Mouse (Mus musculus): ENCODE data around the gene Supv3l1. TPM values are rescaled to one million over a fixed set of nuclear protein-coding genes. Genes with fewer than 3 reads are reported as not detected.

Supv3l1 gene
- total RNA-seq, 2 experiments from 2014 or later, result 34.8 to 35.7 TPM

- DNase-seq, result no peak
- intact Hi-C loops (cut with DNase I), result no loop called here
These were observed 30.6 kb downstream of the Supv3l1 start for GRCm38 (mm10) chr10:62418831-62419356.

DNA sequence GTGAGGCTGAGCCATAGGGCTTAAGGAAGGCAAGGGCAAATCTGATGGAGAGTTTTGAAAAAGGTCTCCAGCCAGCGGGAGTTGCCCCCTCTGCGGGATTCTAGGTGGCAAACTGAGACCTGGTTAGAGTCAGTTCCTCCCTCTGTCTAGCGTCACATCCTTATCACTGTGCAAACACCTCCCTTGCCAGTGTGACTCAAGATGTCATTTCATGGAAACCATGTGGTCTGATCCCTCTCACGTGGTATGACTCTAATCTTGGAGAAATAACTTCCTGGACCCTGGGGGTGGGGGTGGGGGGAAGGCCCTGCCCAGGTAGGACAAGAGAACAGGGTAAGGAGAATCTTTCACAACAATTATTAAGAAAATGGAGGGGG lies 35.9 kb downstream of the Supv3l1 start:
- intact Hi-C loops (cut with DNase I), result no loop called here
- no peak for DNase-seq

DNA sequence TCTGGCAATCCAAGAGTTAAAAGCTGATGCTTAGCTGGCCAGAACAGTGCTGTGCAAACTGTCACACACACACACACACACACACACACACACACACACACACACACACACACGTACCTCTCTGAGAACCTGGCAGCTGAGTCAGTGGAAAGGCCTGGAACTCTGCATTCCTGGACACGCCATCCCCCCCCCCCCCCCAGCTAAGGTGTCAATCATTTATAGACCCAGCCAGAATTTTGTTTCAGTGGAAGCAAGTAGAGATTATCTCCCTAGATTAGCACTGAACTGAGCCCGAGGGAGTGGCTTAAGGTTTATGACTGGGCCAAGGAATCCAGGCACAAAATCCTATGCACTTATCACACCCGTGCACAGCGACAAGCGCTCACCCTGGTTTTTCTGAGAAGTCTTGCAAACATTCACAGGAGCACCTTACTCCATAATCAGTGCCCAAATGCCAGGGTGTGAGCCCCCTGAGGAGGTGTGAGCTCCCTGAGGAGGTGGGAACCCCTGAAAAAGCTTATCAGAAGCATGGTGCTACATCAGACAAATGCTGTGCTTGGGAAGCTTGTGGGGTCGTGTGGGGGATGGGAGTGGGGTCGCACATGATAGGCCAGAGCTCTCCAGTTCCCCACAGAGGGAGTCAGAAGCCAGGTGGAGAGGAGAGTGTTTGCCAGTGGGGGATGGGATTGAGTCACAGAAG lies 36.5 kb downstream of the Supv3l1 start:
- no peak for DNase-seq
- intact Hi-C loops (cut with DNase I), result no loop called here

GRCm38 (mm10) chr10:62411431-62412410 lies 37.8 kb downstream of the Supv3l1 start:
- no peak for DNase-seq
- intact Hi-C loops (cut with DNase I), result loop anchor here (1.0 kb wide), 1 partner anchor 136 kb away; no protein-coding TSS in a partner anchor

- DNase-seq, result peak; percentile 64 to 68
- intact Hi-C loops (cut with DNase I), result loop anchor here (1.0 kb wide), 1 partner anchor 136 kb away; no protein-coding TSS in a partner anchor
These were observed 38.6 kb downstream of the Supv3l1 start for GRCm38 (mm10) chr10:62410943-62411342.

DNA sequence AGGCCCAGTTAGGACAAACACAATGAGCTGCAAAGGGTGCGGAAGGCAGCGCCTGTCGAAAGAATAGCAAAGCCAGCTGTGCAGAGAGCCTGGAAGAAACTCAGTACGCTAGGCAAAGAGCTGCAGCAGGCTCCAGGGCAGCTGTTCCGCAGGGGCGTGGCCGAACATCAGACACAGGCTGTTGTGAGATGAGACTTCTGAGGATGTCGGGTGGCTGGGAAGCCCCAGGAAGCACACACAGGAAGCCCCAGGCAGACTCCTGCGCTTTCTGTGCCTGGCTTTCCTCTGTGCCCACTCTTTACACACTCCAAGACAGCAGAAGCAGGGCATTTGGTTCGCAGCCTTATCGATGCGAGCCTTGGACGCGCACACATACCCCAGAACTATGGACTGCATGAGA lies 44.6 kb downstream of the Supv3l1 start:
- intact Hi-C loops (cut with DNase I), result no loop called here
- DNase-seq, result peak; percentile 19 to 41

- intact Hi-C loops (cut with DNase I), result no loop called here
- DNase-seq, result peak; percentile 19 to 46
These were observed 47.9 kb downstream of the Supv3l1 start for GRCm38 (mm10) chr10:62401641-62402111.

GRCm38 (mm10) chr10:62383011-62383410 lies 66.5 kb downstream of the Supv3l1 start:
- intact Hi-C loops (cut with DNase I), result no loop called here

GRCm38 (mm10) chr10:62380936-62381335 lies 68.6 kb downstream of the Supv3l1 start:
- intact Hi-C loops (cut with DNase I), result loop anchor here (1.0 kb wide), 1 partner anchor 106 kb away; no protein-coding TSS in a partner anchor
- no peak for DNase-seq

More at GRCm38 (mm10) chr10:62383011-62383410, 66.5 kb downstream of the Supv3l1 start:
- no peak for DNase-seq

- DNase-seq, result no peak
- intact Hi-C loops (cut with DNase I), result no loop called here
These were observed 69.7 kb downstream of the Supv3l1 start, which contains the start of gene Hk1 for GRCm38 (mm10) chr10:62379808-62380207. TSS of gene Hk1 (minus strand) at chr10:62379908.

Other genes with a start within 250 kb of the Supv3l1 start
- 1 to 10 TPM; 7.3 to 8.2 TPM for gene Tspan15, start 218.5 kb downstream of the Supv3l1 start, total RNA-seq (2021)
- gene Tacr2, start 197.3 kb downstream of the Supv3l1 start, total RNA-seq (2021), result not detected
- gene Hk1, start 69.8 kb downstream of the Supv3l1 start, total RNA-seq (2021), result 100 to 1,000 TPM in 1 of 2 experiments, 10 to 100 TPM in 1; 99.7 to 113 TPM
- not detected for gene Hkdc1, start 27.2 kb downstream of the Supv3l1 start, total RNA-seq (2021)
- under 1 TPM in 1 of 2 experiments, not detected in 1; 0.58 TPM for gene 4930507D05Rik, start 249 bp downstream of the Supv3l1 start, total RNA-seq (2021)
- 10 to 100 TPM; 46.5 to 46.6 TPM for gene Vps26a, start 37.1 kb upstream of the Supv3l1 start, total RNA-seq (2021)
- 10 to 100 TPM; 45.2 to 51.5 TPM for gene Srgn, start 77.7 kb upstream of the Supv3l1 start, total RNA-seq (2021)
- 10 to 100 TPM; 42.8 to 44.4 TPM for gene Kif1bp, start 128.7 kb upstream of the Supv3l1 start, total RNA-seq (2021)
- gene Ddx21, start 152.5 kb upstream of the Supv3l1 start, total RNA-seq (2021), result 10 to 100 TPM; 27.6 to 29.9 TPM
- gene Ddx50, start 201.5 kb upstream of the Supv3l1 start, total RNA-seq (2021), result 10 to 100 TPM; 47.3 to 49.1 TPM

All from heart, postnatal 36 days (tissue).